In genomic region chr7:117380418-117381187, GRCm38 (mm10) we compare ENCODE assay signal across 8 mouse cellular contexts. TPM values are rescaled to one million over a fixed set of nuclear protein-coding genes. Genes with fewer than 3 reads are reported as not detected.
DNase-seq lines count a peak whose midpoint lies in the region; ATAC-seq lines count a peak whose summit lies in the region.

Gene Xylt1 (plus strand): TSS chr7:117380979.

- DNase-seq in embryo, embryonic 10 days (ENCODE audit: low spot score), result peak; percentile 82
- DNase-seq in gastrocnemius, postnatal 36 days, result peak; percentile 79 to 80
- DNase-seq in left cerebral cortex, postnatal 4 days, result peak; percentile 76
- peak; percentile 84 for DNase-seq in midbrain, embryonic 10.5 days (ENCODE audit: low spot score)
- DNase-seq in right cerebral cortex, postnatal 36 days (ENCODE audit: low spot score in 2 of 2), result peak; percentile 66 to 70
- DNase-seq in urinary bladder, postnatal 4 days (ENCODE audit: low spot score in 2 of 2), result peak; percentile 72 to 75

- H3K4me1 ChIP-seq in intestine, embryonic 15.5 days (replicated peaks), result peaks cover 9% of the 10 kb centered on the region
- peaks cover 32% of the 10 kb centered on the region for H3K4me1 ChIP-seq in midbrain, embryonic 10.5 days

- ATAC-seq in activated CD4-positive, CD25-positive, alpha-beta regulatory T cell, adult 4 months, result peak; percentile 84
- peak; percentile 92 for ATAC-seq in intestine, embryonic 15.5 days

- peak within 1 kb of the TSS; percentile 87 for H3K4me3 ChIP-seq in intestine, embryonic 15.5 days (replicated peaks)
- peak within 1 kb of the TSS; percentile 89 for H3K4me3 ChIP-seq in midbrain, embryonic 10.5 days

- 0 out of 2 replicates have a peak, but pooled peaks cover 2% of the 10 kb centered on the region for H3K27me3 ChIP-seq in intestine, embryonic 15.5 days (replicated peaks)
- H3K27me3 ChIP-seq in midbrain, embryonic 10.5 days (ENCODE audit: low read depth, poor library complexity, severe bottlenecking), result peaks cover 44% of the 10 kb centered on the region

- peak within 1 kb of the TSS; percentile 97 for H3K4me2 ChIP-seq in intestine, embryonic 15.5 days (replicated peaks)

- no peaks in the 10 kb centered on the region for H3K36me3 ChIP-seq in intestine, embryonic 15.5 days
- no peaks in the 10 kb centered on the region for H3K36me3 ChIP-seq in midbrain, embryonic 10.5 days

- no peaks in the 10 kb centered on the region for H3K9me3 ChIP-seq in intestine, embryonic 15.5 days
- H3K9me3 ChIP-seq in midbrain, embryonic 10.5 days (replicated peaks), result no peaks in the 10 kb centered on the region

- H3K27ac ChIP-seq in intestine, embryonic 15.5 days, result peak within 1 kb of the TSS; percentile 68
- peak within 1 kb of the TSS; percentile 92 for H3K27ac ChIP-seq in midbrain, embryonic 10.5 days (replicated peaks)

- intact Hi-C loops in gastrocnemius, postnatal 36 days (cut with DNase I), result loop anchor here (5.0 to 10.0 kb wide), 4 partner anchors 37 to 724 kb away; no protein-coding TSS in a partner anchor
- intact Hi-C loops in left cerebral cortex, postnatal 4 days (cut with DNase I), result loop anchor here (5.0 to 10.0 kb wide), 5 partner anchors 94 to 722 kb away; no protein-coding TSS in a partner anchor

- peak within 1 kb of the TSS; percentile 74 for H3K9ac ChIP-seq in intestine, embryonic 15.5 days

- WGBS in intestine, embryonic 15.5 days, result under 1% methylated on average over 63 of the region's 69 CpGs
- WGBS in midbrain, embryonic 10.5 days, result 2% methylated on average over 58 of the region's 69 CpGs

RNA-seq across cellular contexts. Expression of gene Xylt1, which starts in this region (rescaled TPM):
- 1 to 10 TPM; 1.9 to 3.2 TPM for polyA plus RNA-seq in activated CD4-positive, CD25-positive, alpha-beta regulatory T cell, adult 4 months (2017; shearing (Covaris generic))
- 1 to 10 TPM; 5.0 to 5.5 TPM for total RNA-seq in gastrocnemius, postnatal 36 days (2021)
- polyA plus RNA-seq in intestine, embryonic 15.5 days (2015; fragmentation: Nextera tagmentation; extraction: Ambion mirVana), result 0.68 and 0.87 TPM in 2 replicates
- 10 to 100 TPM; 53.5 to 56.6 TPM for total RNA-seq in left cerebral cortex, postnatal 4 days (2021)
- polyA plus RNA-seq in midbrain, embryonic 10.5 days (2016; fragmentation: Nextera tagmentation; extraction: Ambion mirVana), result 0.91 and 1.0 TPM in 2 replicates

Comparison
In these comparisons a context has a peak if more than half of its experiments do, and no peak if none do; other contexts are left out.
1. Peak in every context shown above with its lines: DNase-seq, ATAC-seq, H3K4me3 ChIP-seq and H3K27ac ChIP-seq.
2. RNA of gene Xylt1 (total RNA-seq): 53.5 to 56.6 TPM in left cerebral cortex, postnatal 4 days; 5.0 to 5.5 TPM in gastrocnemius, postnatal 36 days; every median in the first group is over 4 times any median in the second.
3. Peak in ATAC-seq, H3K4me3 ChIP-seq, H3K27ac ChIP-seq, H3K9ac ChIP-seq and H3K4me2 ChIP-seq in intestine, embryonic 15.5 days; RNA of the gene not detected or under 1 TPM.